Mouse (Mus musculus): ENCODE results near the gene Sh3bp4.

- TF ChIP-seq CTCF (IDR thresholded peaks at IDR 0.05; ENCODE audit: low read depth, low read length) (no peak), POLR2A (IDR thresholded peaks at IDR 0.05; ENCODE audit: borderline replicate concordance, low read depth, low read length) (no peak)
Observed at GRCm38 (mm10) chr1:89058011-89058410, 12.2 kb upstream of the Sh3bp4 start.

Measured in bone marrow macrophage, adult 2 months (primary cell).